Mouse (Mus musculus): ENCODE measurements around the gene Fam120a. TPM values are rescaled to one million over a fixed set of nuclear protein-coding genes. Genes with fewer than 3 reads are reported as not detected.

Fam120a gene
- total and polyA plus RNA-seq, 2 experiments from 2014 or later, result 9.5 to 58.3 TPM

DNA sequence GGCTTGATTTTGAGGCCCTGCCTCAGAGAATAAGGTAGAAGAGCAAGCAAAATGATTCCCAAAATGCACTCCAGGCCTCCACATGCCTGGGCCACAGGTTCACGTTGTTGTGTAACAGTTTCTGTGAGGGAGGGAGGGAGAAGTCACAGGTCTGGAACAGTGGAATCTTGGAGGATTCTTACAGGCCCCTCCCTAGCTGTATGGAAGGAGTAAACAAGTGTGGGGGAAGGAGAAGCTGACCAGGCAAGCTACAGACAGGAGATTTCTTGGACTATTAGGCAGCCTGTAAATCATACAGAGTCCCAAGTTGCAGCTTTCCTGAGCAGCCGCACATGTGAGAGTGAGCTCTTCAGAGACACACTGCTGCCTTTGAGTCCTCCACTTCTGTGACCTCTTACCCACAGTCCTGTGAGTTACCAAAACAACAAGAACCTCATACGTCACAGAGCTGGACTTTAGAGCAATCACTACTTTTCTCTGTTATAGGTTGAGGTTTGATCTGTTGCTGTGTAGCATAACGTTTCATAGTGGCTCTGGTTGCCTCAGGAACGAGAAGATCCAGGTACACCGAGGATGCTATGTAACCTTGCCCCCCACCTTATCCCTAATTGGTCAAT lies 14.8 kb upstream of the Fam120a start:
- no peak for TF ChIP-seq CTCF (IDR thresholded peaks at IDR 0.05)
- no peak overlapping the region for H3K4me2 ChIP-seq (ENCODE audit: low read depth, low read length, poor library complexity, severe bottlenecking)
- no peaks in the 10 kb centered on the region for H3K36me3 ChIP-seq (ENCODE audit: insufficient read depth, low read length)
- H3K27me3 ChIP-seq (ENCODE audit: insufficient read depth, low read length), result no peaks in the 10 kb centered on the region
- 79% methylated on average over 6 of the region's 6 CpGs for WGBS
- no peaks in the 10 kb centered on the region for H3K4me1 ChIP-seq (ENCODE audit: insufficient read depth, low read length)
- H3K4me3 ChIP-seq (ENCODE audit: low read depth, low read length), result no peak overlapping the region
- no peak for DNase-seq (ENCODE audit: low spot score)
- H3K27ac ChIP-seq (ENCODE audit: low read depth, low read length), result no peak overlapping the region
- no peak for ATAC-seq (ENCODE audit: low FRiP score)
- H3K9ac ChIP-seq (replicated peaks; ENCODE audit: low read length, poor library complexity, severe bottlenecking), result no peak overlapping the region
- no peaks in the 10 kb centered on the region for H3K9me3 ChIP-seq (ENCODE audit: low read length)

GRCm38 (mm10) chr13:48979069-48979468 lies 11.3 kb upstream of the Fam120a start:
- H3K9ac ChIP-seq (replicated peaks; ENCODE audit: low read length, poor library complexity, severe bottlenecking), result no peak overlapping the region
- H3K27me3 ChIP-seq (ENCODE audit: insufficient read depth, low read length), result no peaks in the 10 kb centered on the region
- H3K4me1 ChIP-seq (ENCODE audit: insufficient read depth, low read length), result no peaks in the 10 kb centered on the region
- H3K27ac ChIP-seq (ENCODE audit: low read depth, low read length), result no peak overlapping the region
- no peaks in the 10 kb centered on the region for H3K36me3 ChIP-seq (ENCODE audit: insufficient read depth, low read length)
- DNase-seq (ENCODE audit: low spot score) (no peak), ATAC-seq (ENCODE audit: low FRiP score) (no peak)
- TF ChIP-seq CTCF (IDR thresholded peaks at IDR 0.05), result no peak
- no peak overlapping the region for H3K4me2 ChIP-seq (ENCODE audit: low read depth, low read length, poor library complexity, severe bottlenecking)
- no peak overlapping the region for H3K4me3 ChIP-seq (ENCODE audit: low read depth, low read length)
- no peaks in the 10 kb centered on the region for H3K9me3 ChIP-seq (ENCODE audit: low read length)
- WGBS, result 82% methylated on average over 6 of the region's 6 CpGs

DNA sequence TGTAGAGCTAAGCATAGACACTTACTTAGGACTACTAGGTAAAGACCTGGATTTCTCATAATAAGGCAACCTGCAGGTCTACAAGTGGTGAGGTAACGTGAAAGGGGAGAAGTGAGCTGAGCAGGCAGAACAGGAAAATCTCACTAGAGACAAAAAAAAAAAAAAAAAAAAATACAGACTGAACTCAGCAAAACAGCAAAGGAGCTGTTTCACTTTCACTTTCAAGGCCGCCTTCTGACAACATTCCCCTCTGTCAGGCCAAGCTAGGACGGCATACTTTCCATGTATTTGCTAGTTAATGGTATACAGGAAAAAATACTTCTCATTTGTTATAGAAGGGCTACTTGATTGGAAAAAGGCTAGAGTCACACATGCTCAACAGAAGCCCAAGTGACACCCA lies 10.0 kb upstream of the Fam120a start:
- TF ChIP-seq CTCF (IDR thresholded peaks at IDR 0.05), result no peak
- DNase-seq (ENCODE audit: low spot score) (no peak), ATAC-seq (ENCODE audit: low FRiP score) (no peak)
- Histone ChIP-seq H3K27me3 (ENCODE audit: insufficient read depth, low read length) (no peaks in the 10 kb centered on the region), H3K4me3 (ENCODE audit: low read depth, low read length) (no peak overlapping the region), H3K27ac (ENCODE audit: low read depth, low read length) (no peak overlapping the region), H3K9me3 (ENCODE audit: low read length) (no peaks in the 10 kb centered on the region), H3K4me2 (ENCODE audit: low read depth, low read length, poor library complexity, severe bottlenecking) (no peak overlapping the region), H3K9ac (replicated peaks; ENCODE audit: low read length, poor library complexity, severe bottlenecking) (no peak overlapping the region), H3K4me1 (ENCODE audit: insufficient read depth, low read length) (no peaks in the 10 kb centered on the region), H3K36me3 (ENCODE audit: insufficient read depth, low read length) (no peaks in the 10 kb centered on the region)
- 90% methylated on average over 3 of the region's 3 CpGs for WGBS

GRCm38 (mm10) chr13:48974699-48975098 lies 6.9 kb upstream of the Fam120a start:
- WGBS, result 95% methylated on average over 2 of the region's 2 CpGs
- TF ChIP-seq CTCF (IDR thresholded peaks at IDR 0.05), result no peak

GRCm38 (mm10) chr13:48974266-48974665 lies 6.4 kb upstream of the Fam120a start:
- no peak; the same call in 1 of the 2 replicates for TF ChIP-seq CTCF (IDR thresholded peaks at IDR 0.05)
- no peak overlapping the region for H3K27ac ChIP-seq (ENCODE audit: low read depth, low read length)
- no peaks in the 10 kb centered on the region for H3K4me1 ChIP-seq (ENCODE audit: insufficient read depth, low read length)
- H3K4me3 ChIP-seq (ENCODE audit: low read depth, low read length), result no peak overlapping the region
- H3K4me2 ChIP-seq (ENCODE audit: low read depth, low read length, poor library complexity, severe bottlenecking), result no peak overlapping the region
- H3K27me3 ChIP-seq (ENCODE audit: insufficient read depth, low read length), result no peaks in the 10 kb centered on the region
- no peak for DNase-seq (ENCODE audit: low spot score)
- no peaks in the 10 kb centered on the region for H3K36me3 ChIP-seq (ENCODE audit: insufficient read depth, low read length)
- no peak overlapping the region for H3K9ac ChIP-seq (replicated peaks; ENCODE audit: low read length, poor library complexity, severe bottlenecking)
- 90% methylated on average over 4 of the region's 4 CpGs for WGBS
- ATAC-seq (ENCODE audit: low FRiP score), result no peak
- no peaks in the 10 kb centered on the region for H3K9me3 ChIP-seq (ENCODE audit: low read length)

More at GRCm38 (mm10) chr13:48974699-48975098, 6.9 kb upstream of the Fam120a start:
- Histone ChIP-seq H3K27me3 (ENCODE audit: insufficient read depth, low read length) (no peaks in the 10 kb centered on the region), H3K9ac (replicated peaks; ENCODE audit: low read length, poor library complexity, severe bottlenecking) (no peak overlapping the region), H3K36me3 (ENCODE audit: insufficient read depth, low read length) (no peaks in the 10 kb centered on the region), H3K27ac (ENCODE audit: low read depth, low read length) (no peak overlapping the region), H3K4me2 (ENCODE audit: low read depth, low read length, poor library complexity, severe bottlenecking) (no peak overlapping the region), H3K9me3 (ENCODE audit: low read length) (no peaks in the 10 kb centered on the region), H3K4me1 (ENCODE audit: insufficient read depth, low read length) (no peaks in the 10 kb centered on the region), H3K4me3 (ENCODE audit: low read depth, low read length) (no peak overlapping the region)
- no peak for ATAC-seq (ENCODE audit: low FRiP score)
- DNase-seq (ENCODE audit: low spot score), result no peak

DNA sequence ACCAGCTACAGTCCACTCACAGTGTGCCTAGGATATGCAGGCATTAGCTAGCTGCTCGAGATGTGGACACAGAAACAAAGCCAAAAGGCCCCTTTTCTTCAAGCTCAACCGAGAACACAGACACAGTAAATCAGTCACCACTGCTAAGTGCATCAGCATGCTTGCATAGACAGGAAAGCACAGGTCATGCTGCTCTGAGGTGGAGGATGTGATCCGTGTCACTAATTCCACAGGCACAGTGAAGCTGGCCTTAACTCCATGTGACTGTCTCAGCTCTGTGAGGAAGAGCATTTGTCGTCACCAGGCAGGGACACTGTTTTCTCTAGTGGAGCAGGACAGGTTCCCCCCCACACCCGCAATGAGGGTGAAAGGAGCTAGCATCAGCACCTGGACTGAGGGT lies 5.4 kb upstream of the Fam120a start:
- Histone ChIP-seq H3K36me3 (ENCODE audit: insufficient read depth, low read length) (no peaks in the 10 kb centered on the region), H3K4me2 (ENCODE audit: low read depth, low read length, poor library complexity, severe bottlenecking) (no peak overlapping the region), H3K4me1 (ENCODE audit: insufficient read depth, low read length) (no peaks in the 10 kb centered on the region), H3K9me3 (ENCODE audit: low read length) (no peaks in the 10 kb centered on the region), H3K27me3 (ENCODE audit: insufficient read depth, low read length) (no peaks in the 10 kb centered on the region), H3K27ac (ENCODE audit: low read depth, low read length) (no peak overlapping the region), H3K9ac (replicated peaks; ENCODE audit: low read length, poor library complexity, severe bottlenecking) (no peak overlapping the region), H3K4me3 (ENCODE audit: low read depth, low read length) (no peak overlapping the region)
- no peak for ATAC-seq (ENCODE audit: low FRiP score)
- WGBS, result 66% methylated on average over 5 of the region's 5 CpGs
- no peak for TF ChIP-seq CTCF (IDR thresholded peaks at IDR 0.05)
- no peak for DNase-seq (ENCODE audit: low spot score)

Data from midbrain, postnatal 0 days (tissue).